Mouse (Mus musculus): Measurements from ENCODE around the gene Hoxd4. TPM values are rescaled to one million over a fixed set of nuclear protein-coding genes. Genes with fewer than 3 reads are reported as not detected.

The Hoxd4 gene
- polyA plus RNA-seq, 1 experiment from 2014 or later: 1.2 TPM

MicroRNAs within 50 kb of the gene (microRNA counts, 519-probe panel; counts per million panel counts)
- microRNA mmu-miR-10b: 7,276 counts per million, percentile 97 among the panel's probes with 10 or more counts

Small RNA genes within 50 kb of the gene (microRNA-seq; reads per million reads assigned to microRNA genes)
- not detected for gene Gm44463
- gene Mir10b: 87,786 reads per million, percentile 99 among the genes with 10 or more reads in this experiment

Other genes with a start within 250 kb of the Hoxd4 start
- gene Lnpk, start 132.5 kb upstream of the Hoxd4 start, polyA plus RNA-seq (2016; fragmentation: Nextera tagmentation; extraction: Ambion mirVana): 26.5 and 35.1 TPM in 2 replicates
- 0.84 TPM in 1 of 2 replicates, not detected in the other for gene Evx2, start 52.4 kb upstream of the Hoxd4 start, polyA plus RNA-seq (2016; fragmentation: Nextera tagmentation; extraction: Ambion mirVana)
- 9.3 and 17.8 TPM in 2 replicates for gene Hoxd13, start 43.6 kb upstream of the Hoxd4 start, polyA plus RNA-seq (2016; fragmentation: Nextera tagmentation; extraction: Ambion mirVana)
- 26.0 and 44.8 TPM in 2 replicates for gene Hoxd12, start 36.9 kb upstream of the Hoxd4 start, polyA plus RNA-seq (2016; fragmentation: Nextera tagmentation; extraction: Ambion mirVana)
- 31.0 and 34.6 TPM in 2 replicates for gene Hoxd11, start 32.4 kb upstream of the Hoxd4 start, polyA plus RNA-seq (2016; fragmentation: Nextera tagmentation; extraction: Ambion mirVana)
- gene Hoxd10, start 20.0 kb upstream of the Hoxd4 start, polyA plus RNA-seq (2016; fragmentation: Nextera tagmentation; extraction: Ambion mirVana): 51.1 and 68.0 TPM in 2 replicates
- gene Hoxd9, start 14.2 kb upstream of the Hoxd4 start, polyA plus RNA-seq (2016; fragmentation: Nextera tagmentation; extraction: Ambion mirVana): 38.0 and 52.3 TPM in 2 replicates
- gene Hoxd8, start 7.3 kb upstream of the Hoxd4 start, polyA plus RNA-seq (2016; fragmentation: Nextera tagmentation; extraction: Ambion mirVana): 11.6 and 17.4 TPM in 2 replicates
- gene Hoxd3, start within 50 bp of the Hoxd4 start, polyA plus RNA-seq (2016; fragmentation: Nextera tagmentation; extraction: Ambion mirVana): 1.4 and 3.0 TPM in 2 replicates
- gene Gm28230, start 14.8 kb downstream of the Hoxd4 start, polyA plus RNA-seq (2016; fragmentation: Nextera tagmentation; extraction: Ambion mirVana): 0.70 and 0.79 TPM in 2 replicates
- 0.68 and 1.2 TPM in 2 replicates for gene Hoxd1, start 51.1 kb downstream of the Hoxd4 start, polyA plus RNA-seq (2016; fragmentation: Nextera tagmentation; extraction: Ambion mirVana)
- 128 and 140 TPM in 2 replicates for gene Mtx2, start 113.9 kb downstream of the Hoxd4 start, polyA plus RNA-seq (2016; fragmentation: Nextera tagmentation; extraction: Ambion mirVana)